Mouse (Mus musculus) yolk sac, embryonic 10.5 days (tissue): ENCODE results near the gene Adam17.
"Not testable (repeated sequence)": the region's sequence is repeated elsewhere in the genome, so short reads cannot be mapped to it uniquely, and the experiment has no call there.

ENCODE experiments used
- DNase-seq: peaks from one replicate; pipeline ENCODE4 v3.0.0-alpha.2; 2017; ENCODE audit warnings: low spot score

The Adam17 gene

DNA sequence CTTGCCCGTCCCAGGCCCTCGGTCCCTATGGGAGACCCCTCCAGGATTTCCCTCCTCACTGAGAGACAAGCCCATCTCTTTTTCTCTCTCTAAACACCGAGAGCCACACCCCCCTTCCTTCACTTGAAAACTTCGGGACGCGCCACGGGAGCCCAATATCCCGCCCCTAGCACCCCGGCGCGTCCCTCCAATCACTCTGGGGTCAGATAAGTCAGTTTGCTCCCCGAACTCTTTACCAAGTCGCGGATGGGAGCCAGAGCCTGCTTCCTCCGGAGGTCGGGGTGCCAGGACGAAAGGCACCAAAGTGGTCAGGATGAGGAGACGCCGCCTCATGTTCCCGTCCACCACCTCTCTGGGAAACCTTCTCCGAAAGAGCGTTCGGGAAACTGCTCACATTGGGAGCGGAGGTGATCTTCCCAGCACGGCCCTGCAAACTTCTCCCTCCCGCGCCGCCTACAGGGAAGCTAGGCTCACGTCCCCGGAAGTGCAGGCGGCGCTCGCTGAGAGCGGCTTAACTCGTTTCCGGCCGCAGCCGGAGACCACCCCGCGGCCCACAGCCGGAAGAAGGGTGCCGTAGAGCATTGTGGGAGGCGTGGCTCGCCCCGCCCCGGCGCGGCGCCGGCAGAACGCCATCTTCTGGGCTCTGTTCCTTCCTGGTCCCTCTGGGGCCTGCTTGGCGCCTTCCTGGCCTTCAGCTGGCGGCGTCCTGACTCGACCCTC lies at the start of gene Adam17:
TSS of gene Adam17 (minus strand) at position 533 of the 720 bp plus-strand sequence.
- peak; percentile 94 for DNase-seq

DNA sequence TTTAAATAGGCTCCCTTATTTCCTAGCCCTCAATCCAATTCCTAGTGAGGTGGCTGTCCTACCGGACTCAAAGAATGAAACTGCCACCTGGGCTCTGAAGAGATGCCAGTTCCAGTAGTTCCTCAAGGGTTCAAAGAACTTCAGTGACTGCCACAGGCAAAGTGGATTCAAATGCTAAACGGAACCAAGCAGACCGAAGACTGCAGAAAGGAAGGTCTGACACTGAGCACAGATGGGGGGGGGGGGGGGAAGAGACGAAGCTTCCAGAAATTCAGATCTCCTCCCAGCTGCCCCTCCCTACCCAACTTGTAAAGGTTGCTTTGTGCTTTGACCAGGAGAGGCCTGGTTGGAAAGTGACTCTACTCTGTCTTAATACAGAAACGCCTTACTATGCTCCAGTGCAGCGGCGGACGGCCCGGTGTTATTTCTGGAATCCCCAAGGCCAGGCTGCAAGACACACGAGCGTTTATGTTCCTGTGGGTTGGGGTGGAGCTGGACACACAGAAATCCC lies 45.2 kb upstream of the Adam17 start:
- no peak for DNase-seq

DNA sequence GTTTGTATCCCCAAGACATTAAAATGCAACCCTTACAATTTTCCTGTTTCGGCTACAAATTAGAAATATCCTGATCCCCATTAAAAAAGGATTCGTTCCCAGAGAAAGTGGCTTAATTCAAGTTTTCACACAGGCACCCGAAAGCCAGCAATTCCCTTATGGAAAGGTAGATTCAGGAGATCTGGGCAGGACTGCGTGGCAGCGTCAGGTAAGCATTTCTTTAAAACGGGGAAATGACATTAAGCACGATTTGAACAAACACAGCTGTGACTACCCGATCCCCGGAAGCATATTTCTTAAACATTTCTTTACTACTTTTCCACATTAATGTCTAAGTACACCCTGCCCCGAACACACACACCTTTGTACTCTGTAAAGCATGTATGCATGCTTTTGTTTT lies 44.7 kb upstream of the Adam17 start:
- no peak for DNase-seq

DNA sequence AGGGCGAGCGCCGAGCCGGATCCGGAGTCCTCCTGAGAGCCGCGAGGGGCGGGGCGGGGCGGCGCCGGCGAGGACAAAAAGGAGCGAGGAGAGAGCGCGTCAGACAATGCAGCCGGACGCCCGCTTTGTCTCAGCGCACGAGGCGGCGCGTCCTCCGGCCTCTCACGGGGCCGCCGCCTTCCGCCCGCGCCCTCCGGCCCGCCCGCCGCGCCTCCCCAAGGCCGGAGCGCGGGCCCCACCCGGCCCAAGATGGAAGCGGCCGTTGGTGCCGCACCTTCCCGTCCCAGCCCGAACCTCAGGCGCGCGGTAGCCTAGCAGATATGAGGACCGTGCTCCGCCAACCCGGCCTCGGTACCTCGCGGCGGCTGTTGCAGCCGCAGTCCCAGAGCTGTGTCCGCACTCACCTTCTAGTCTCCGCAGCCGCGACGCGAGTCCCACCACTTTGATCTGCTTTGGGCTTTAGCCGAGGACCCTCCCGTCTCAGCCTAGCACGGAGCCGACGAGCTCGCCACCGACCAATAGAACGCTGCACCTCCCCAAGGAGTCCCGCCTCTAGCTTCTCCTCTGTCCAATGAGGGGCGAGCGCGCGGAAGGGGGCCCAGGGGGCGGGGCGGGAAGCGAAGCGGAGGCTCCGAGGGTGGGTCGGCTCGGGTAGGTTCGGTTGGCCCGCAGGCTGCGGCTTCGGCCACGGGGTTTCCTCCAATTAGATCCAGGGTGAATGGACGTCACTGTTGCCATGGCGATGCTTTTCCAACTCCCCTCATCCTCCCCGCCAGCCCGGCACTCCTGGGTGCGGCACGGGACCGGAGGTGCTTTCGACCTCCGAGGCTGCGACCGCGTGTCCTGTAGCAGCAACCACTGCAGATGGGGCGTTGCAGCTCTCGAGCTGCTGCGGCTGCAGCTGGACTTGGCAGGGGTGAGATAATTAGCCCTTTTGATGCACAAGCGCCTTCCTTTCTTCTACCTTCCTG lies 44.0 kb upstream of the Adam17 start, which contains the start of gene Ywhaq:
TSS of gene Ywhaq (minus strand) at position 538 of the 971 bp plus-strand sequence.
- DNase-seq, result peak; percentile 100

DNA sequence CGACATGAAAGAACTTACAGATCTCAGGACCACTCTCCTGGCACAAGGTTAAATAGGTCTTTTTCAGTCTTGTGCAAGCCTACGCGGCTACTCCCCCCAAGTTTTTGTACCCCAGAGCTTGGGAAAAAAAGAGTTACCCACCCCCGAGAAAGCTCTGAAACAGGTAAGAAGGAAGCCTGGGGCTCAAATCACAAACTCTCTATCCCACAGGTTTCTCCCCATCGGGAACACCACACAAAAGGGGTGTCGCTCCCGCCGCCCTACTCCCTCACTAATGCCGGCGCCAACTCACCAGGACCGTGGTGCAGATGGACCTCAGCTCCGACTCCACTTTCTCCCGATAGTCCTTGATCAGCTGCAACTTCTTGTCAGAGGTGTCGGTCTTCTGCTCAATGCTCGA lies 43.1 kb upstream of the Adam17 start:
- no peak for DNase-seq

DNA sequence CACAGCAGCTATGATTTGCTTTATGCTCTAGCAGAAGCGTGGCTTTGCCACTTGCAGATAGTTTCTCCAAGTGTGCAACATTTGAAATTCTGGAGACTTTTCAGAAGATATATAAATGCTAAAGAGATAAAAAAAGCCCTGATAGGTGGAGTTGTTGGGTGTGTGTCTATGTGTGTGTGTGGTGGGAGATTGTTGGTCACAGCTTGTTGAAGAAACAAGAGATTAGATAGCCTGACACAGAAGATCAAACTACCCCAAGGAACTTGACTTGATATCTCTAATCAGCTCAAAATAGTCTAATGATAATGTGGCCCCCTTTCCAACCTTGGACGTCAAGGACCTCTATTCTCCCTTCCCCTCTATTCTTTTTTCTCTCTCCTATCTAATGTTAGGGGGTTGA lies 37.2 kb upstream of the Adam17 start:
- no peak for DNase-seq

DNA sequence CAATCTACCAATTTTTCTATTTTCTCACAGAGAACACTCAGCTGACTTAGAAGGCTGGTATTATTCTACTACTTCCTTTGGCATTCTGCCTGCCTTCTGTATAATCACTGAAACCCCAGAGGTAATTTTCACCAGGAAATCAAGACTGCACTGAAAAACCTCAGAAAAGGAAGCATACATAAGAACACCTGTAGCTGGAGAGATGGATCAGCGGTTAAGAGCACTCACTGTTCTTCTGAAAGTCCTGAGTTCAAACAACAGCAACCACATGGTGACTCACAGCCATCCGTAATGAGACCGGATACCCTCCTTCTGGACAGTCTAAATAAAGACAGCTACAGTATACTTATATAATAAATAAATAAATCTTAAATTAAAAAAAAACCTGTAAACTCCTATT lies 36.2 kb upstream of the Adam17 start:
- no peak for DNase-seq

DNA sequence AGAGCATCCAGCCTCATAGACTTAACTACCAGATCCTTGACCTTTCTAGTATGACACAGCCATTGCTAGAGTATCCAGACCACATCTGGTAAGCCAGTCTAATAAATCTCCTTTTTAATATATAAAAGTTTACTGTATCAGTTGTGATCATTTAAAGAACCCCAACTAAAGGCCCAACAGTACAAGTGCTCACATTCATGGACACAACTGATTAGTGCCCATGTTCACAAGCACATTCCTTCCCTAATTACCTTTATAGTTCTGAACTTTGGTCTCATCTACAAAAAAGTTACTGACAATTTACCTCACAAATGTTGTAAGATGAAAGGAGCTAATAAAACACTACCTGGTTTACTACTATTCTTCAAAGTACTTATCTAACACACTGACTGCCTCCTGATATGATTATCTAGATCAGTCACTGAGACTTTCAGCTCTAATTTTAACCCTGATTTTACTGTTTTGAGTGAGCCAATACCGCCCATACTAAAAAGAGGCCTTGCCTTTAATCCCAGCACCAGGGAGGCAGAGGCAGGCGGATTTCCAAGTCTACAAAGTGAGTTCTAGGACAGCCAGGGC lies 35.4 kb upstream of the Adam17 start:
- no peak for DNase-seq

DNA sequence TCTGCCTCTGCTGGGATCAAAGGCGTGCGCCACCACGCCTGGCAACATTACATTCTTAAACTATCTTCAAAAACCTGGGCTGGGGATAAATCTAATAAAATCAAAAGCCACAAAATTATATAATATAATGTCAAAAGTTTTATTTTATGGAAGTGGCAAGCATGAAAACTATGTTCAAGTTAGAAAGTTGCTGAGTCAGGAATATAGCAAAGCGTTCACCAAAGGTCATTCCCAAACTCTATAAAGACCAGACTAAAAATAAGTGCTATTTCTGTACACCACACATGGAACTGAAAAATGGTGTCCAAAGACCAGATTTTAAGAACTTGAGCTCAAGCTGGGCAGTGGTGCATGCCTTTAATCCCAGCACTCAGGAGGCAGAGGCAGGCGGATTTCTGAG lies 29.3 kb upstream of the Adam17 start:
- DNase-seq, result no peak

DNA sequence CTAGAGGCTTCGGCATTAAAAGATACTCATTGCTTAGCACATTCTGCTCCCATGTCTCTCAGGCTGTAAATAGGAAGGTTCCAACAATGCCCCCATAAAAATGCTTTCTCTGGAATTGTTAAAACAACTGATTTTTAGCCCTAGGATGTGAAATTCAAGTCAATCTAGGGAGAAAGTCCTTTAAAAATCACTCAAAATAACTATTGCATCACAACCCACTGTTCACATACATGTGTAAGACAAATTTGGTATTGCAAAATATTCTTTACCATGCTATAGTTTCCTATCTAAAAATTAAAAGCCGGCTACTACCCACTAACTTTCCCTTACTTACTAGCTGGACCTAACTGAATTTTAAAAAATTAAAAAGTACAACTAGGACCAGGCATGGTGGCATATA lies 12.8 kb upstream of the Adam17 start:
- DNase-seq, result no peak

DNA sequence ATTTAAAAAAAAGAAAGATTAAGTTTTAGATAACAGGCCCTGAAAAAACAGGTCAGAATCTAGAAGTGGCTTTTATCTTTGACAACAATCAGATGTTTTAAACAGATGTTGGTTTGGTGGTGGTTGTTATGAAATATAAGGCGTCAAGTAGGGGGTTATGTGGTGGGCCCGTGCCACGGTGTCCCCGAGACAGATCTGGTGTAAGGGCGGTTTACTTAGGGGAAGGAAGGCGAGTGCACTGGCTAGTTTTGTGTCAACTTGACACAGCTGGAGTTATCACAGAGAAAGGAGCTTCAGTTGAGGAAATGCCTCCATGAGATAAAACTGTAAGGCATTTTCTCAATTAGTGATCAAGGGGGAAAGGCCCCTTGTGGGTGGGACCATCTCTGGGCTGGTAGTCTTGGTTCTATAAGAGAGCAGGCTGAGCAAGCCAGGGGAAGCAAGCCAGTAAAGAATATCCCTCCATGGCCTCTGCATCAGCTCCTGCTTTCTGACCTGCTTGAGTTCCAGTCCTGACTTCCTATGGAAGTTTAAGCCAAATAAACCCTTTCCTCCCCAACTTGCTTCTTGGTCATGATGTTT lies 5.4 kb upstream of the Adam17 start:
- not testable (repeated sequence) for DNase-seq

DNA sequence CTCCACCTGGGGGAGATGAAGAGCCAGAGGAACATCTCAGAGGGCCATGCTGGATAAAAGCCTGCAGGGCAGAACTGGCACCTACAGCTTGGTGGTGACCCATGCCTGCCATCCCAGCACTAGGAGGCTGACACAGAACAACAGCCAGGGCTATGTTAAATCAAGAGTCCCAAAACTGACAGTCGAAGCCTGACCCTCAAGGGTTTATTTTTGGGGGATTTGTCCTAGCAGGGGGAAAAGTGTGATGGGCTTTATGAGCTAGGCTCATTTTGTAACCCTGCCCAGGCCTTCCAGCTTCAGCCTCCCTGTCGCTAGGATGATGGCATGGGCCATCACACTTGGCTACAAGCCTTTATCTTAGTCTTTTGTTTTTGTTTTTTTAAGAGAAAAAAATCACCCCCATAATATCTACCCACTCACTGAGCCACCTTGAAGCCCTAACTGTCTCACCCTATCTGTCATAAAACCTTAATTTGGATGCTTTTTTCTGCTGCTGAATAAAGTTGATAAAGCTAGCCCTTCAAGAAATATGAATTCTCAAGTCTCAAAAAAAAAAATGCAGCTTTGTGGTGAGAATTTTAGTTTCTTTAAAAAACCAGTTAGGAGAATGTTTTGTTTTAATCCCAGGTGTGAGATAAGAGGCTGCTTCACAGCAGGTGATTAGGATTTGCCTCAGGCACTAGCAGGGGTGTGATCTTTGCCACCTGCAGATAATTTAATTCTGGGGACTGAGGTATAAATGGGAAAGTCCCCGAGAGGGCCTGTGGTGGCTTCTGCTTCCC lies 2.1 kb upstream of the Adam17 start:
- no peak for DNase-seq

DNA sequence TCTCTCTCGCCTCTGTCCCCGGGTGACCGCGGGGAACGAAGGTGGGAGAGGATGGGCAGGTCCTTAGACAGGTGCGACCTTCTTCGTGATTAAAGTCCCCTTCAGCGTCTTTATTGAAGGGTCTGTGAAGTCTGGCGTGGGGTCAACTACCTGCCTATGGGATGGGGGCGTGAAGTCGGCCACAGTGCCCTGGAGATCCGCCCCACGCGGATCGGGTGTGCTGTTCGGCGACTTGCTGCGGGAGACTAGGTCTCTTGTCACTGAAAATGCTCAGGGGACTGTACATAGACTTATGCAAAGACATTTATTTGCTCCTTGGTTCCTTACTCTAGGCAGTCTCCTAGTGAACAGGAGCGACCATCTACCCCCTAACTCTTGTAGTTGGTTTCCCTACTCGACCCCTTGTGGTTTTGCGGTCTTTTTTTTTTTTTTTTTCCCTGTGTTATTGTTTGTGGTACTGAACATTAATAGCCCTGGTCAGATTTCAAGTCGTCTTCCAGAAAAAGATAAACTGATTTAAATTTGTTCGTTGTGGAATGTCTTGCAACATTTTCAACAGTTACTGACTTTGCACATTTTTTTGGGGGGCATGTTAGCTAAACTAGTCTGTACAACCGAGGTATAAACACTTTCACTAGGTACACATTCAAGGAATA lies 516 bp upstream of the Adam17 start:
- DNase-seq, result no peak

DNA sequence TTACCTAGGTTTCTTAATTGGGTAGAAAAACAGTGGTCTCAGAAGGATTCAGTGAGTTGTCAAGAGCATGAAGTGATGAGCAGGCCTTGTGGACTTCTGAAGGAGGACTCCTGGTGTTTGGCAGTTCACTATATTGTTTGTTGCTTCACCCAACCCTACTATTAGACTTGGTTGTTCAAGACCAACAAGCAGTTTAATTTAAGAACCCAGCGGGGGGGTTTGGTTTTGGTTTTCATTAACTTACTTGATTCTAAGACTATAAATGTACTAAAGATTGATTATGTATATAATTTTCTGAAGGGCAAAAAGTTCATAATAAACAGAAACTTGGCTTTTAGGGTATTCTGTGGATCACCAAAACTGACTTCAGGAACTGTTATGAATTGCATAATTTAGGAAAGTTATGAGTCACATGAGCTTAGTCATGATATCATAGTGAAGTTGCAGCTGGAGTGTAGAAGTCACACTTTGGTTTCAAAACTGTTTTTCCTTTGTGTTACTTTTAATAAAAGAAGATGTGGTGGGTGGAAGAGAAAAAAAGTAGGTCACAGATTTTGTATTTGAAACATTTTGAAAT lies 3.3 kb downstream of the Adam17 start:
- DNase-seq, result no peak

DNA sequence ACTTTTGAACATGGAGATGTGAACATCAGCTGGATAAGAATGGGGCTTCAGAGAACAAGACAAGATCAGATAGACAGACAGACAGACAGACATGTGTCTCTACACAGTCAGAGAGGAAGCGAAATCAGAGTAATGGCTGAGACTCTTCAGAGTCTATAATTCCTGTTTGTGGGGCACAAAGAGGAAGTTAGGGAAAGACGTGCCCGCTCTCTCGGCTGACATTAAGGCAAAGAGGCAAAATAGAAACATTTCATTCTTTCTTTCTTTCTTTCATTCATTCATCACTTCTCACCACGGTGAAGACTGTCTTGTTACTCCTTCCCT lies 4.4 kb downstream of the Adam17 start:
- no peak for DNase-seq

DNA sequence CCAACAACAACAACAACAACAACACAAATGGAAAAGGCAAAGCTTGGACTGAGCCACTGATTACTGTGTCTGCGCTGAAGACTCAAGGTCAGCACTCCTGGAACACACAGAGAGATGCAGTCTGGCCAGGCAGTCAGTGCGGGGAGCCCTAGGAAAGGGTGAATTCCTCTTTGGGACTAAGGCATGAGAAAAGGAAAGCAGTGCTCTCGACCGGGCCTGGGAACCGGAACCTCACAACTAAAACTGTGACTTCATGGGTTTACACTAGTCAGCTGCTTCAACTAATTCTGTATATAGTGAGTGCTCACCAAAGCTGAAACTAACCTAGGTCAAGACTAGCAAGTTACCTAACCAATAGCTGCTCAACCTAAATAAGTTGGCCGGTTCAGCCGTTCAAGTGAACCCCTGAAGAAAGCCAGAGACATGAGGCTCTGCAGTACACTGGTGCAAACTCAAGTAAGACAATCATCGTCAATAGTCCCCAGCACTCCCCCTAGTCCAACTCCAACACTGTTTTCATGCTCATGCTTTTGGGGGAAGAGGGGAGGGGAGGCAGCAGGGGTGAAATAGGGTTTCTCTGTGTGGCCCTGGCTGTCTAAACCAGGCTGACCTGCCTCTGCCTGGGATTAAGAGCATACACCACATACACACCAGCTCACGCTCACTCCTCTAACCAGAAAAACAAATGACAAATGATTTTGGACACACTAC lies 4.9 kb downstream of the Adam17 start:
- DNase-seq, result no peak

DNA sequence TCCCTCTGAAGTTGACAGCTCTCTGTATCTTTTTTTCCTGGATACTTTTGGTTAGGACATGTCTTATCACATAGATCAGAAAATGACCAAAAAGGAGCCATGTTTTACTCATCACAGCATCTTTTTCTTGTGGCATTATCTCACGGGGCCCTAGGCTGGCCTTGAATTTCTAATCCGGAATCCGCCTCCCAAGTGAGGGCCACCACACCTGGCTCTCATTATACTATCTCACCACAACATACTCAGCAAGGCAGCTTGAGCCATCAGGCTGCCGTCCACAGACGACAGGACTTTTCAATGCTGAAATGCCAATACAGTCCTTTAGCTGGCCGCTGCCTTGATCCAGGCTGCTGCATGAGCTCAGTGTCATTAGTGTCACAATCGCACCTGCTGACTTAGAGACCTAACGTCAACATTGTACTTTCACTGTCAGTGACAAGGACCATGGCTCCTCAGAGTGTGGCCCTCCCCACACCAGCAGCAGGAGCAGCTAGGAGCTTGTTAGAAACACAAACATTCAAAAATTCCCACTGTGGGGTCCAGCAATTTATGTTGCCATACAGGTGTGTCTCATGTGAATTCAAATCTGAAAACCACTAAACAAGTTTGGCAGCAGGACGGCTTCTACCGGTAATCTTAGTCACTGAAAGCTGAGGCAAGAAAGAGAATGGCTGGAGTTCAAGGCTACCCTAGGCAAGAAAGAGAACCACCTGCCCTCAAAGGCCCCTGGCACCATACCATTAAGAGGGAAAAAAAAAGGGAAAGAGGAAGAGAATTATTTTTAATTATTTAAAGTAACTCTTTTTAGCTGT lies 8.6 kb downstream of the Adam17 start:
- DNase-seq, result peak; percentile 10

DNA sequence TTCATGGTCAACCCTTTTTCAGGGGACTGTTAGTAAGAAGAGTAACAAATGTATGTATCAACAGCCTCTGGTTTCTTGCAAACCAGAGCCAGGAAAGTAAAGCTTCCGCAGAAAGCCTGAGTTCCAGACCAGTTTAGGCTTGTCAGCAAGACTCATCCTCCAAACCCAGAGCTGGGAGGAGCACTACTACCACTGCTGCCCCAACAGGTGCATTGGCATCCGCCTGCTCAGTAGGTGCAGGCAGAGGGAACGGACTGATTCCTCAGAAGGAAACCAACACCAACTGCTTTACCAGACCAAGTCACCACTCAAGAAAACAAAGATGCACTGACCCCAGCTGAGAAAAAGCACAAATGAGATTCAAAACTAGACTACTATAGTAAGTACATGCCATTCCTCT lies 10.2 kb downstream of the Adam17 start:
- no peak for DNase-seq

DNA sequence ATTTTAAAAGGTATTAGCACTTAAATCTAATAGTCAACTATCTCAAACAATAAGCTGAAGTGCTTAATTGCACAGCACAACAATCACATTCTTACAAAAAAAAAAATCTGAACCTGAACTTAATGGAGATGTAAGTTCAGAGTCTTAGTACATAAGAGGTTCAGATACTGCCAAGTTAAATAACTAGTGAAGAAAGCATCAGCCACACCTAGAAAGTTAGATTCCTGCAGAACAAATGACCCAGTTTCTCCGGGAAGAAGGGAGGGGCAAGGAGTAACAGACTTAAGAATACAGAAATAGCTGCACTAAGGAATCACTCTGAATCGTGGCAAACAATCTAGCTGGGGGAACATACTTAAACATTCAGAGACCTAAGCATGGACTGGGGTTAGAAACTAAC lies 10.7 kb downstream of the Adam17 start:
- no peak for DNase-seq
